Mouse (Mus musculus) C2C12 (cell line): ENCODE results near the gene Pdzd2.

Experiments
- CEBPB ChIP-seq: IDR thresholded peaks from one replicate; pipeline ENCODE4 v1.6.1; 2011; ENCODE audit warnings: low read depth, mild to moderate bottlenecking, control low read depth, moderate library complexity
- CTCF ChIP-seq: IDR thresholded peaks from one replicate; pipeline ENCODE4 v1.5.1; 2011; ENCODE audit not compliant: control insufficient read depth, insufficient read depth, insufficient read length
- FOSL1 ChIP-seq: IDR thresholded peaks from one replicate; pipeline ENCODE4 v1.8.0; 2011; ENCODE audit warnings: mild to moderate bottlenecking, low read length; ENCODE audit not compliant: poor library complexity, insufficient read depth, severe bottlenecking

- TF ChIP-seq CTCF (no peak), FOSL1 (no peak), CEBPB (no peak)
Measured at GRCm38 (mm10) chr15:12490527-12490926, 249.2 kb downstream of the Pdzd2 start.
